Mouse (Mus musculus): ENCODE data around the gene Ltbp3. TPM values are rescaled to one million over a fixed set of nuclear protein-coding genes. Genes with fewer than 3 reads are reported as not detected.

The Ltbp3 gene
- polyA plus RNA-seq, 1 experiment = 8.1 TPM

DNA sequence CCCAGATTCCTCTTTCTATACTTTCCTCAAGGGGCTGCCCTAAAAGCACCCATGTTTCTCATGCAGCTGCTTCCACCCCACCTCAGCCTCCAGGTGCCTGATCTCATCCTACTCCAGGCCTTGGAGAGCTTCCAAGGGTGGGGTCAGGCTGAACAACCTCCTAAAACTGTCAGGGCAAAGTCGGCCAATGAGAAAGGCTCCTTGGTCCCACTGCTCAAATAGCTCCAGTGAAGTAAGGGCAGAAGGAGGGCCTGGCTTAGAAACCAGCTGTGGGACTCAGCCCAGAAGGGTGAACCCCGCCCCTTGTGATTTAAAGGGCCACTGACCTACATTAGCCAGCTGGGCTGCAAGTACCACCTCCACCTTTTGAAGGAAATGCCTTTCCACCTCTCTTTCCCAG, 27.0 kb upstream of the Ltbp3 start:
- H3K36me3 ChIP-seq (ENCODE audit: control insufficient read depth, insufficient read depth, low read length) = no peaks in the 10 kb centered on the region; the same call in 1 of the 2 replicates
- no peaks in the 10 kb centered on the region for H3K27me3 ChIP-seq (ENCODE audit: control insufficient read depth, insufficient read depth, low read length)
- peak overlapping the region; percentile 26; the same call in 1 of the 2 replicates for H3K27ac ChIP-seq (ENCODE audit: control insufficient read depth, insufficient read depth, low read depth, low read length)
- peaks cover 20% of the 10 kb centered on the region for H3K4me1 ChIP-seq (ENCODE audit: control insufficient read depth, insufficient read depth, low read length)
- no peak overlapping the region for H3K4me3 ChIP-seq (ENCODE audit: control insufficient read depth, low read depth, low read length)
- no peak for TF ChIP-seq POLR2A (IDR thresholded peaks at IDR 0.05; ENCODE audit: control insufficient read depth, low read depth, low read length)
- TF ChIP-seq CTCF (IDR thresholded peaks at IDR 0.05; ENCODE audit: control insufficient read depth, insufficient read depth, insufficient replicate concordance, low read depth, low read length) = no peak

- peaks cover 20% of the 10 kb centered on the region for H3K4me1 ChIP-seq (ENCODE audit: control insufficient read depth, insufficient read depth, low read length)
- no peak overlapping the region for H3K27ac ChIP-seq (ENCODE audit: control insufficient read depth, insufficient read depth, low read depth, low read length)
- H3K27me3 ChIP-seq (ENCODE audit: control insufficient read depth, insufficient read depth, low read length) = no peaks in the 10 kb centered on the region
- H3K4me3 ChIP-seq (ENCODE audit: control insufficient read depth, low read depth, low read length) = peak overlapping the region; percentile 10; the same call in 1 of the 2 replicates
- TF ChIP-seq POLR2A (IDR thresholded peaks at IDR 0.05; ENCODE audit: control insufficient read depth, low read depth, low read length) = no peak
- TF ChIP-seq CTCF (IDR thresholded peaks at IDR 0.05; ENCODE audit: control insufficient read depth, insufficient read depth, insufficient replicate concordance, low read depth, low read length) = no peak; the same call in 1 of the 2 replicates
- H3K36me3 ChIP-seq (ENCODE audit: control insufficient read depth, insufficient read depth, low read length) = no peaks in the 10 kb centered on the region; the same call in 1 of the 2 replicates
Observed at GRCm38 (mm10) chr19:5715793-5716688, 24.7 kb upstream of the Ltbp3 start.

DNA sequence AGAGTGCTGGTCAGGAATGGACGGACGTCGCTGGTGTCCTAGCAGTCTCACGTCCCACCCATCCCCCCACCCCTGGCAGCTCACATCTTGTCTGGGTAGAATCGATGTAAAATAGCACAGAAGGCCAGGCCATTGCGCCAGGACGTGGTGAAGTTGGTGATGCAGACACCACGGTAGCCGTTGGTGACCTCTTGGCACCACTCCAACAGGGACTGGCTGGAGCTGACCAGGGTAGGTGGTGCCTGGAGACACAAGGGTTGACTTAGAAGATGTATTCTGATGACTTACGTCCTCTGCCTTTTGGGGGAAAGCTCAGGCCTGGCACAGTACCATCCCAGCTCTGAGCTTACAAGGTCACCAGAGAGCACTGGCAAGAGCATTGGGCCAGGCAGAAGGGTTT, 23.7 kb upstream of the Ltbp3 start:
- Histone ChIP-seq H3K4me3 (ENCODE audit: control insufficient read depth, low read depth, low read length) (no peak overlapping the region), H3K4me1 (ENCODE audit: control insufficient read depth, insufficient read depth, low read length) (peaks cover 20% of the 10 kb centered on the region), H3K27me3 (ENCODE audit: control insufficient read depth, insufficient read depth, low read length) (no peaks in the 10 kb centered on the region), H3K36me3 (ENCODE audit: control insufficient read depth, insufficient read depth, low read length) (peaks cover 3% of the 10 kb centered on the region; the same call in 1 of the 2 replicates), H3K27ac (ENCODE audit: control insufficient read depth, insufficient read depth, low read depth, low read length) (no peak overlapping the region)
- TF ChIP-seq POLR2A (IDR thresholded peaks at IDR 0.05; ENCODE audit: control insufficient read depth, low read depth, low read length) (no peak), CTCF (IDR thresholded peaks at IDR 0.05; ENCODE audit: control insufficient read depth, insufficient read depth, insufficient replicate concordance, low read depth, low read length) (no peak)

- TF ChIP-seq CTCF (IDR thresholded peaks at IDR 0.05; ENCODE audit: control insufficient read depth, insufficient read depth, insufficient replicate concordance, low read depth, low read length) (no peak), POLR2A (IDR thresholded peaks at IDR 0.05; ENCODE audit: control insufficient read depth, low read depth, low read length) (no peak)
- Histone ChIP-seq H3K4me1 (ENCODE audit: control insufficient read depth, insufficient read depth, low read length) (peaks cover 11% of the 10 kb centered on the region), H3K36me3 (ENCODE audit: control insufficient read depth, insufficient read depth, low read length) (peaks cover 3% of the 10 kb centered on the region; the same call in 1 of the 2 replicates), H3K27ac (ENCODE audit: control insufficient read depth, insufficient read depth, low read depth, low read length) (no peak overlapping the region), H3K4me3 (ENCODE audit: control insufficient read depth, low read depth, low read length) (peak overlapping the region; percentile 33), H3K27me3 (ENCODE audit: control insufficient read depth, insufficient read depth, low read length) (no peaks in the 10 kb centered on the region)
Observed at GRCm38 (mm10) chr19:5721233-5721632, 19.5 kb upstream of the Ltbp3 start.

- H3K36me3 ChIP-seq (ENCODE audit: control insufficient read depth, insufficient read depth, low read length) = peaks cover 3% of the 10 kb centered on the region; the same call in 1 of the 2 replicates
- H3K27me3 ChIP-seq (ENCODE audit: control insufficient read depth, insufficient read depth, low read length) = no peaks in the 10 kb centered on the region
- H3K4me1 ChIP-seq (ENCODE audit: control insufficient read depth, insufficient read depth, low read length) = peaks cover 22% of the 10 kb centered on the region
- TF ChIP-seq POLR2A (IDR thresholded peaks at IDR 0.05; ENCODE audit: control insufficient read depth, low read depth, low read length) = no peak
- no peak for TF ChIP-seq CTCF (IDR thresholded peaks at IDR 0.05; ENCODE audit: control insufficient read depth, insufficient read depth, insufficient replicate concordance, low read depth, low read length)
- no peak overlapping the region for H3K27ac ChIP-seq (ENCODE audit: control insufficient read depth, insufficient read depth, low read depth, low read length)
- H3K4me3 ChIP-seq (ENCODE audit: control insufficient read depth, low read depth, low read length) = no peak overlapping the region
Observed at GRCm38 (mm10) chr19:5722848-5723425, 17.8 kb upstream of the Ltbp3 start.

DNA sequence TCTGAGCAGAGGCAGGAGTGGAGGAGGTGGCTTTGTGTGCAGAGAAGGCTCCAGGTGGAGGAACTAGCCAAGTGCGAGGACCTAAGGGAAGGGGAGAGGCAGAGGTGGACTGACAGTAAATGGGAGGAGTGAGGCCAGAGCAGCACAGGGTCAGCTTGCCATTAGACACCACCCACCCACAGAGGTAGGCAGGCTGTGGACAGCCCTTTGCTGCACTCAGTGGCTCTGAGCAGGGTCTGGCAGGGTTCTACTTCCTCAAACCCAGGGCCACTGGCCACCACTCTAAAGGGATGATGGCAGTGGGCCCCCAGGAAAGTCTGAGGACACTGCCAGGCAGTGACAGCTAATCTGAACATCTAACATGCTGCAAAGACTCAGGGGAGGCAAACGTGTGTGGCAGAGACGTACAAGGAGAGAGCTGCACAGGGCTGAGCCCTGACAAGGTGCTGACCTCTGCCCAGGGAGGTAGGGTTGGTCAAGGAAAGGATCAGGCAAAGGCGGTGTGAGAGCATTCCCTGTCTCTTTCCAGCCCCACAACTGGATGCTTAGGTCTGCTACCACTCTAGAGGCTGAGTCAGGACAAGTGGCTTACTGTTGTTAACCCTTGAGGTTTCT, 16.7 kb upstream of the Ltbp3 start:
- peaks cover 3% of the 10 kb centered on the region; the same call in 1 of the 2 replicates for H3K36me3 ChIP-seq (ENCODE audit: control insufficient read depth, insufficient read depth, low read length)
- H3K4me1 ChIP-seq (ENCODE audit: control insufficient read depth, insufficient read depth, low read length) = peaks cover 31% of the 10 kb centered on the region

DNA sequence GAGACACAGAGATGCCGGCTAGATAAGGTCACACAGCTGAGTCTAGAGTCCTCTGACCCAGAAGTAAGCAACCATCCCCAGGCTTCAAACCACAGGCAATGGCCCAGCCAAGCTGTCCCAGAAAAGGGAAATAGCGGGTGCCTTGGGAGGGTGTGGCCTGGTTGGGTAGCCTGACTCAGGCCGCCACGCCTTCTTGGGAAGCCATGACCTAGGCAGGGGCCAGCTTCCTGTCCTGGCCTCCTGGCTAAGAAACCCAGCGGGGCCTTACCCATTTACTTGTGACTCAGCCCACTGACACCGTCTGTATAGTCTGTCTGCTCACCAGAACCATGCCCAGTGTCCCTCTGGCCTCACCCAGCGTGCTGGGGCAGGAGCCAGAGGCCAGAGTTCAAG, 16.2 kb upstream of the Ltbp3 start:
- peaks cover 3% of the 10 kb centered on the region; the same call in 1 of the 2 replicates for H3K36me3 ChIP-seq (ENCODE audit: control insufficient read depth, insufficient read depth, low read length)
- H3K27me3 ChIP-seq (ENCODE audit: control insufficient read depth, insufficient read depth, low read length) = no peaks in the 10 kb centered on the region
- TF ChIP-seq POLR2A (IDR thresholded peaks at IDR 0.05; ENCODE audit: control insufficient read depth, low read depth, low read length) (peak; percentile 21; the same call in 1 of the 2 replicates), CTCF (IDR thresholded peaks at IDR 0.05; ENCODE audit: control insufficient read depth, insufficient read depth, insufficient replicate concordance, low read depth, low read length) (no peak)
- H3K4me3 ChIP-seq (ENCODE audit: control insufficient read depth, low read depth, low read length) = peak overlapping the region; percentile 91
- peak overlapping the region; percentile 15; the same call in 1 of the 2 replicates for H3K27ac ChIP-seq (ENCODE audit: control insufficient read depth, insufficient read depth, low read depth, low read length)
- peaks cover 35% of the 10 kb centered on the region for H3K4me1 ChIP-seq (ENCODE audit: control insufficient read depth, insufficient read depth, low read length)

More for the DNA sequence above, 16.7 kb upstream of the Ltbp3 start:
- Histone ChIP-seq H3K4me3 (ENCODE audit: control insufficient read depth, low read depth, low read length) (peak overlapping the region; percentile 91; the same call in 1 of the 2 replicates), H3K27ac (ENCODE audit: control insufficient read depth, insufficient read depth, low read depth, low read length) (no peak overlapping the region), H3K27me3 (ENCODE audit: control insufficient read depth, insufficient read depth, low read length) (no peaks in the 10 kb centered on the region)
- TF ChIP-seq POLR2A (IDR thresholded peaks at IDR 0.05; ENCODE audit: control insufficient read depth, low read depth, low read length) (no peak), CTCF (IDR thresholded peaks at IDR 0.05; ENCODE audit: control insufficient read depth, insufficient read depth, insufficient replicate concordance, low read depth, low read length) (no peak)

All from testis, adult 2 months (tissue).